ENCODE assay signal across 19 mouse cellular contexts in genomic region chr5:134282076-134282475, GRCm38 (mm10). TPM values are rescaled to one million over a fixed set of nuclear protein-coding genes. Genes with fewer than 3 reads are reported as not detected.
DNase-seq lines count a peak whose midpoint lies in the region; ATAC-seq and TF ChIP-seq lines count a peak whose summit lies in the region.
"Had no signal": no experiment of that assay in that cellular context is flagged by ENCODE, and none has a peak within 500 bp of the region (broad histone marks: within the 10 kb centered on the region; RNA-seq: fewer than 3 reads in every experiment).

No protein-coding gene starts in this region.

- no peak for ATAC-seq in heart, postnatal 0 days (ENCODE audit: insufficient read depth, low read depth)
- no peak for ATAC-seq in hindbrain, embryonic 13.5 days (ENCODE audit: low FRiP score)
- ATAC-seq: forebrain, embryonic 13.5 days; forebrain, postnatal 0 days; intestine, embryonic 16.5 days had no signal

- H3K4me1 ChIP-seq in heart, postnatal 0 days (ENCODE audit: control insufficient read depth, insufficient read depth) = no peaks in the 10 kb centered on the region
- H3K4me1 ChIP-seq in hindbrain, embryonic 13.5 days (replicated peaks) = no peaks in the 10 kb centered on the region
- H3K4me1 ChIP-seq: embryonic facial prominence, embryonic 10.5 days; forebrain, embryonic 13.5 days; heart, embryonic 13.5 days had no signal

- H3K27me3 ChIP-seq in heart, postnatal 0 days (ENCODE audit: control insufficient read depth, insufficient read depth, low read length) = no peaks in the 10 kb centered on the region
- H3K27me3 ChIP-seq in hindbrain, embryonic 13.5 days = no peaks in the 10 kb centered on the region
- H3K27me3 ChIP-seq: CH12.LX; forebrain, embryonic 13.5 days; heart, embryonic 13.5 days had no signal

- no peaks in the 10 kb centered on the region for H3K9me3 ChIP-seq in heart, postnatal 0 days (replicated peaks; ENCODE audit: control insufficient read depth, low read length)
- H3K9me3 ChIP-seq in hindbrain, embryonic 13.5 days = no peaks in the 10 kb centered on the region
- H3K9me3 ChIP-seq: embryonic facial prominence, embryonic 10.5 days; forebrain, embryonic 13.5 days; heart, embryonic 13.5 days had no signal

- no peak for DNase-seq in heart, postnatal 0 days (ENCODE audit: low spot score)
- DNase-seq in heart, adult 18-20 months = no peak
- peak; percentile 40 for DNase-seq in A20 (ENCODE audit: low read depth, low spot score)
- peak; percentile 38 for DNase-seq in CD4-positive, CD25-positive, alpha-beta regulatory T cell, adult 2 months (ENCODE audit: low read depth, low spot score)
- peak; percentile 66 for DNase-seq in induced T-regulatory cell, adult 2 months (ENCODE audit: low read depth)
- no peak for DNase-seq in adrenal gland, adult (ENCODE audit: inconsistent age in 2 of 2, low spot score in 1 of 2)
- DNase-seq: adrenal gland, postnatal 14 days; cerebellum, adult 18-20 months; cerebellum, adult 9-11 months; forebrain, postnatal 0 days; gastrocnemius, postnatal 14 days; kidney, adult 8-10 months had no signal

- H3K4me3 ChIP-seq in heart, postnatal 0 days (ENCODE audit: low read depth, low read length) = no peak overlapping the region
- H3K4me3 ChIP-seq in hindbrain, embryonic 13.5 days = no peak overlapping the region
- H3K4me3 ChIP-seq: embryonic facial prominence, embryonic 10.5 days; forebrain, embryonic 13.5 days; heart, embryonic 13.5 days had no signal

- peaks cover 98% of the 10 kb centered on the region for H3K36me3 ChIP-seq in heart, postnatal 0 days (replicated peaks; ENCODE audit: control insufficient read depth, insufficient read depth, low read length)
- H3K36me3 ChIP-seq in hindbrain, embryonic 13.5 days = peaks cover 94% of the 10 kb centered on the region

- H3K4me2 ChIP-seq in heart, postnatal 0 days (ENCODE audit: low read depth, low read length) = no peak overlapping the region
- H3K4me2 ChIP-seq in hindbrain, embryonic 13.5 days = no peak overlapping the region
- H3K4me2 ChIP-seq: forebrain, embryonic 13.5 days; heart, embryonic 13.5 days; hindbrain, embryonic 14.5 days had no signal

- TF ChIP-seq EP300 in heart, postnatal 0 days (IDR thresholded peaks at IDR 0.05; ENCODE audit: low read depth) = no peak

- TF ChIP-seq CTCF in heart, postnatal 0 days (IDR thresholded peaks at IDR 0.05; ENCODE audit: low read depth) = no peak

- H3K9ac ChIP-seq in heart, postnatal 0 days (replicated peaks; ENCODE audit: low read depth, low read length) = no peak overlapping the region
- no peak overlapping the region for H3K9ac ChIP-seq in hindbrain, embryonic 13.5 days
- H3K9ac ChIP-seq: forebrain, embryonic 13.5 days; forebrain, postnatal 0 days; heart, embryonic 13.5 days; hindbrain, embryonic 14.5 days had no signal

- peak overlapping the region; percentile 13; the same call in 1 of the 2 replicates for H3K27ac ChIP-seq in heart, postnatal 0 days (ENCODE audit: low read depth)
- H3K27ac ChIP-seq in hindbrain, embryonic 13.5 days = no peak overlapping the region
- H3K27ac ChIP-seq: embryonic facial prominence, embryonic 10.5 days; forebrain, embryonic 13.5 days; heart, embryonic 13.5 days; hindbrain, embryonic 14.5 days had no signal

- whole genome bisulfite sequencing in heart, postnatal 0 days = 60% methylated on average over 3 of the region's 3 CpGs
- WGBS in hindbrain, embryonic 13.5 days = 83% methylated on average over 3 of the region's 3 CpGs

RNA-seq across cellular contexts. Expression of gene Gtf2i, which starts 32.5 kb away (rescaled TPM):
- 84.8 and 97.1 TPM in 2 replicates for total RNA-seq in heart, postnatal 0 days (2014; rRNA removed; ENCODE audit: low replicate concordance)
- polyA plus RNA-seq in heart, postnatal 0 days (2015; fragmentation: Nextera tagmentation; extraction: Ambion mirVana) = 81.9 and 82.3 TPM in 2 replicates
- total RNA-seq in heart, adult 18-20 months (2021) = 100 to 1,000 TPM; 188 to 197 TPM
- 173 TPM in 2 replicates for polyA plus RNA-seq in hindbrain, embryonic 13.5 days (2015; fragmentation: Nextera tagmentation; extraction: Ambion mirVana)

RNA-seq across cellular contexts. Expression of gene Ncf1, which starts 52.7 kb away (rescaled TPM):
- 0.70 and 3.1 TPM in 2 replicates for total RNA-seq in heart, postnatal 0 days (2014; rRNA removed; ENCODE audit: low replicate concordance)
- polyA plus RNA-seq in heart, postnatal 0 days (2015; fragmentation: Nextera tagmentation; extraction: Ambion mirVana) = 1.7 and 1.8 TPM in 2 replicates
- total RNA-seq in heart, adult 18-20 months (2021) = 1 to 10 TPM; 7.1 to 8.3 TPM
- polyA plus RNA-seq in hindbrain, embryonic 13.5 days (2015; fragmentation: Nextera tagmentation; extraction: Ambion mirVana) = 2.3 and 3.5 TPM in 2 replicates

Comparison
In these comparisons a context has a peak if more than half of its experiments do, and no peak if none do; other contexts are left out.
1. DNase-seq: peak in A20 (single experiment), CD4-positive, CD25-positive, alpha-beta regulatory T cell, adult 2 months (single experiment) and induced T-regulatory cell, adult 2 months (single experiment); none in heart, postnatal 0 days (single experiment), heart, adult 18-20 months (0 of 2) and adrenal gland, adult (0 of 2).